Mouse (Mus musculus) kidney, postnatal 10 days (tissue): ENCODE measurements around the gene A630073D07Rik.
"Not testable (repeated sequence)": the region's sequence is repeated elsewhere in the genome, so short reads cannot be mapped to it uniquely, and the experiment has no call there.

ENCODE experiments used
- DNase-seq: peaks from one replicate; pipeline ENCODE4 v3.0.0; 2021; ENCODE audit warnings: mixed read lengths

Gene A630073D07Rik

DNA sequence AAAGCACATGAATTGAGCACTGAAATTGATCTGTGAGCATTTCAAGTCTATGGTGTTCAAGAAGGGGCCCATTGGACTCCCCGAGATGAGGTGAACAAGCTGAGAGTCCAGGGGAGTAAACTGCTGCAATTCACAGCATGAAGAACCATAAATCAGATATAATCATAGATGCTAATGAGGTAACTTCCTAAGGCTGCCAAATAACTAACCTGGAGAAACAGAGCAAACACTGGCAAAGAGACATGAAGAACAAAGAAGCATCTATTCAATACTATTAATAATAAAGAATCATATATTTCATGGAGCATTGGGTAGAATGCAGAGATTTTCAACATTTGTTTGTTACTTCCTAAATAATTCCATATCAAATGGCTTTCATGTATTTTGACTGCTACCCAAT, at the start of gene A630073D07Rik:
Gene A630073D07Rik, minus strand, starts transcription at position 101 of the 400 bp plus-strand sequence.
- DNase-seq = no peak

DNA sequence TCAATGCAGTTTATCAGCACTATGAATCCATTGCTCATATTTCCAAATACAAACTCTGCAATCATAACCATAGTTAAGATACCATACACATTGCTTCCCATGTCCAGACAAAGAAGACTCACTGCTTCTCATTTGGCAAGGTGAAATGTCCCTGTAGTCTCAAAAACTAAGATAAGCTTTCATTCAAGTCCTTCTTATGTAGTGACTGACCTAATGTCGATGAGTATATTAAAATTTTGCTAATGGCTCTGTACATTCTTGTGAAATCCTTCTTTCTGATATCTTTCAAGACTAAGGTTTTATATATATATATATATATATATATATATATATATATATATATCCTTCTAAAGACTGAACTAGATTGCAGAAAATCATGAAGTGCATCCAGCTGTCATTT, 49.6 kb upstream of the A630073D07Rik start, which contains the start of gene Tas2r121:
Gene Tas2r121, minus strand, starts transcription at position 101 of the 400 bp plus-strand sequence.
- no peak for DNase-seq

DNA sequence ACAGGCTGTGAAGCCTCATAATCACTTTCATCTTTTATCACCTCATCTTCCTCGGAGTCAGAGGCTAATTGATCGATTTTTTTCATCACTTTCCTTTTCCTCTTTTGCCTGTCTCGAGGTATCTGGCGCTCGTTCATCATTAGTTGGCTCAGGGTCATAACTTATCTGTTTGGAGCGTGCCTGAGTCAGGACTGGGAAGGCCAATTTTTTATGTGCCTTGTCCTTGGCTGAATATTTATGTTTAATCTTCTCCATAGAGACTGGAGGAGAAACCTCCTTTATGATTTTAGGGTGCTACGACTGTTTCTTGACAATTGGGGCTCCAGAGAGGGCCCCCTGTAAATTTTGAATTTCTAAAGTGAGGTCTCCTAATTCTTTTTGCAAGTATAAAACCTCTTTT, 40.3 kb upstream of the A630073D07Rik start:
- DNase-seq = not testable (repeated sequence)

DNA sequence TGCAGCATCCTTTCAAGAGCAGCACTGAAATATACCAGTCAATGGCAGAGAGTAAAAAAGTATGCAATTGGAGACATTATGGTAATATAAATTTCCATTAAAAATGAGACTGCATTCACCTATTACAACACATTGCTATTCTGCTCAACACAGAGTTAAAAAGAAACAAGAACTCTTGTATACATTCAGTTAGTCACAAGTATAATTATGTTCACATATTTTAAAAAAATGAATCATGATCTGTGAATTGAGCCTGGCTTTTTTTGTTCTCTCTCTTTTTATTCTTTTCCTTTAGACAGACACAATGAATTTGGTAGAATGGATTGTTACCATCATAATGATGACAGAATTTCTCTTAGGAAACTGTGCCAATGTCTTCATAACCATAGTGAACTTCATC, 5.3 kb upstream of the A630073D07Rik start, which contains the start of gene Tas2r120:
Gene Tas2r120, plus strand, starts transcription at position 301 of the 400 bp plus-strand sequence.
- DNase-seq = no peak

DNA sequence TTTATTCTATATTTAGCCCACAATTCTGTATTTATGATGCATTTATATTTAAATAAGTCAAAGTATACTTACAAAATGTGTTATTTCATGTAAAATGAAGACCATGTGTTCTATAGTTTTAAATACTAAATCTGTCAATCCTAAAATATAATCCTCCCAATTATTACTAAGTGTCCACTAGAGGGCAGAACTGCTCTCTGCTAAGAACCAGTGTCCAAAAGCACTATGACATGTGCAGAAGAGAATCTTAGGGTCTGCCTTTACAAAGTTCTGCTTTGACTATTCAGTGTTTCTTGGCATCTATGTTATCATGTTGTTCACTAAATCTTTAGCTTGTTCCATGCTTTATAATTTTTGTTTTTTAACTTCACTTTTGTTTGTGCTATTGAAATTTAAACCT, 1.9 kb downstream of the A630073D07Rik start:
- peak; percentile 6 for DNase-seq

DNA sequence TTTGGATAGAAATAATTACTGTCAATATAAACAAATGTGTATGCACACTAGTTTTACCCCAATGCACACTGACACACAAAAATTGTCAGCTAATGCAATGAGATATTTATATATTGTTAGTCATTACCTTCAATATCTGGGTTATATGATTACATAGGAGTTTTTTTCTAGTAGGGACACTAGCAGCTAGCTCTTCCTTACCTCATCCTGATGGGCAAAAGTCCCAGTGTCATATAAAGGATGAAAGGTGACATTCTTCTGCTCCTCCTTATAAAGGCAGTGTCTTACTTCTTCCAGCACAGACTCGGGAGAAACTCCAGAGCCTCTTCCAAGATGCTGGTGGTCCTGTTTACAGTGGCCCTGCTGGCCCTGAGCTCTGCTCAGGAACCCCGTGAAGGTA, 55.7 kb downstream of the A630073D07Rik start, which contains the start of gene Prp2:
Gene Prp2, plus strand, starts transcription at position 301 of the 400 bp plus-strand sequence.
- DNase-seq = not testable (repeated sequence)
